In the genomic region with DNA sequence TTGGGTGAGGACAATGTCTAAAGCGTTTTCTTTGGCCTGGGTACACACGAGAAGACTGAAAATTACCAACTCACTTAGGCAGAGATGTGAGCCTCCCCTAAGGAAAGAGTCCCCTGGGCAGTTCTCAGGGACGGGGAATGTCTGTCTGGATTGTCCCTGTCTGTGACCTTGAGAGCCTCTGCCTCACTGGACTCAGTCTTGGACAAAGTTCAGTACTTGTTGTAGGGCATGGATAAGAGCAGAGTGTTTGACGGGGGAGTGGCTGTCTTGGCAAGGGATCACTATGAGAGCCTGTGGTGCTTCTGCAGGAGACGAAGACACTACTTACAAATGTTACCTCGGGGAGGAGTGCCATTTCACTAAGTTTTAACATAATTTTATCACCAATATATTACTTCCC, we compare ENCODE assay signal across 20 mouse cellular contexts. TPM values are rescaled to one million over a fixed set of nuclear protein-coding genes. Genes with fewer than 3 reads are reported as not detected.
DNase-seq lines count a peak whose midpoint lies in the region; ATAC-seq lines count a peak whose summit lies in the region.
"Had no signal": no experiment of that assay in that cellular context is flagged by ENCODE, and none has a peak within 500 bp of the region (broad histone marks: within the 10 kb centered on the region; RNA-seq: fewer than 3 reads in every experiment).

No protein-coding gene starts in this region.

- H3K36me3 ChIP-seq in heart, embryonic 16.5 days (ENCODE audit: control insufficient read depth, insufficient read depth), result 0 out of 2 replicates have a peak, but pooled peaks cover 5% of the 10 kb centered on the region
- H3K36me3 ChIP-seq: hindbrain, embryonic 13.5 days; liver, embryonic 13.5 days had no signal

- no peak overlapping the region for H3K4me3 ChIP-seq in heart, embryonic 16.5 days (ENCODE audit: low read length)
- H3K4me3 ChIP-seq: erythroblast, embryonic 14.5 days; hindbrain, embryonic 13.5 days; layer of hippocampus, adult 2 months; limb, embryonic 10.5 days; liver, embryonic 13.5 days; lung, embryonic 15.5 days had no signal

- no peaks in the 10 kb centered on the region for H3K27me3 ChIP-seq in heart, embryonic 16.5 days (ENCODE audit: control insufficient read depth, insufficient read depth, low read length)
- H3K27me3 ChIP-seq: CH12.LX; hindbrain, embryonic 13.5 days; liver, embryonic 13.5 days; lung, embryonic 15.5 days had no signal

- no peaks in the 10 kb centered on the region for H3K9me3 ChIP-seq in heart, embryonic 16.5 days (replicated peaks; ENCODE audit: control insufficient read depth, low read length)
- H3K9me3 ChIP-seq: hindbrain, embryonic 13.5 days; limb, embryonic 10.5 days; liver, embryonic 13.5 days; lung, embryonic 15.5 days had no signal

- peaks cover 2% of the 10 kb centered on the region; the same call in 1 of the 2 replicates for H3K4me1 ChIP-seq in heart, embryonic 16.5 days (ENCODE audit: control insufficient read depth, insufficient read depth, low read length)
- H3K4me1 ChIP-seq: liver, embryonic 13.5 days; lung, embryonic 15.5 days had no signal

- no peak overlapping the region for H3K4me2 ChIP-seq in heart, embryonic 16.5 days (ENCODE audit: low read depth, low read length)
- H3K4me2 ChIP-seq: hindbrain, embryonic 13.5 days; liver, embryonic 13.5 days; lung, embryonic 15.5 days had no signal

- H3K27ac ChIP-seq in heart, embryonic 16.5 days (ENCODE audit: low read length), result no peak overlapping the region
- H3K27ac ChIP-seq: hindbrain, embryonic 13.5 days; layer of hippocampus, adult 2 months; limb, embryonic 10.5 days; liver, embryonic 13.5 days; lung, embryonic 15.5 days had no signal

- DNase-seq in adrenal gland, adult 8-10 months, result peak; percentile 45
- no peak for DNase-seq in adrenal gland, adult 18-20 months (ENCODE audit: low spot score in 2 of 2)
- peak; percentile 10 for DNase-seq in kidney, adult 9 months
- no peak for DNase-seq in kidney, postnatal 4 days
- DNase-seq in testis, postnatal 14 days (ENCODE audit: low spot score), result peak; percentile 73
- DNase-seq in lung, postnatal 4 days, result no peak
- DNase-seq: cerebellum, adult 18-20 months; liver, embryonic 13.5 days; midbrain, embryonic 14.5 days; thymus, postnatal 14 days had no signal

- peak; percentile 41; the same call in 1 of the 2 replicates for ATAC-seq in heart, embryonic 16.5 days (replicated peaks; ENCODE audit: extremely low read depth, insufficient read depth, low FRiP score)
- ATAC-seq: forebrain, embryonic 16.5 days had no signal

- WGBS in heart, embryonic 16.5 days, result 37% methylated on average over 6 of the region's 6 CpGs

- no peak overlapping the region for H3K9ac ChIP-seq in heart, embryonic 16.5 days (ENCODE audit: low read length)
- H3K9ac ChIP-seq: hindbrain, embryonic 13.5 days; liver, embryonic 13.5 days; lung, embryonic 15.5 days had no signal

RNA-seq across cellular contexts. Expression of gene Fam196a, which starts 57.8 kb away (rescaled TPM):
- 1 to 10 TPM; 4.0 to 9.2 (median 6.9) TPM for total RNA-seq in adrenal gland, adult 8-10 months (2022)
- total RNA-seq in adrenal gland, adult 18-20 months (2021), result 1 to 10 TPM; 3.9 to 5.4 TPM
- 1.3 and 1.5 TPM in 2 replicates for polyA plus RNA-seq in heart, embryonic 16.5 days (2015; fragmentation: Nextera tagmentation; extraction: Ambion mirVana)
- total RNA-seq: CH12.LX; megakaryocyte progenitor cell, adult 5-6 weeks; neutrophil, adult 5-6 weeks had no signal
- polyA plus RNA-seq: erythroblast, embryonic 14.5 days had no signal

Comparison
In these comparisons a context has a peak if more than half of its experiments do, and no peak if none do; other contexts are left out.
1. DNase-seq: peak in adrenal gland, adult 8-10 months (single experiment), kidney, adult 9 months (single experiment) and testis, postnatal 14 days (single experiment); none in adrenal gland, adult 18-20 months (0 of 2), kidney, postnatal 4 days (0 of 2) and lung, postnatal 4 days (0 of 2).